Mouse (Mus musculus) fibroblast of lung, adult 2 months (primary cell): ENCODE measurements around the gene Tmem116.
A peak's percentile ranks its signal among the peaks of the same experiment; 100 is the strongest.
"Not testable (repeated sequence)": the region's sequence is repeated elsewhere in the genome, so short reads cannot be mapped to it uniquely, and the experiment has no call there.

Experiments
- DNase-seq: peaks from one replicate; pipeline ENCODE4 v3.0.0-alpha.2; 2011; ENCODE audit warnings: low read depth

The Tmem116 gene

DNA sequence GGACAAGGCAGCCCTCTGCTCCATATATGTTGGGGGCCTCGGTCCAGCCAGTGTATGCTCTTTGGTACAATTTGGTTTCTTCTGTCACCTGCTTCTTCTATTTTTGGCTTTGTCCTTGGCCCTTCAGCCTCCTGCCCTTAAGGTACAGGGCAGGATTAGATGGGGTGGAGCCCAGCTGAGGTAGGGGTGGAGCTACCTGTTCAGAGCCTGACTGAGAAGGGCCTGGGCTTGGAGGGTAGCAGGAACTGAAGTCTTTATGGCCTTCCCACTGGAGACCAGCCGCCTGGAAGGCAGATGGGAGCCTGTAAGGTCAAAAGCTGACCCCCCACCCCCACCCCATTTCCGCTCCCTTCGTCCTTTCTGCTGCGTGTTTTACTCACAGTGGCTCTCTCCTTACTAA lies 11.3 kb downstream of the Tmem116 start:
- DNase-seq, result no peak

- peak; percentile 42 for DNase-seq
Measured at GRCm38 (mm10) chr5:121463601-121464250, 12.0 kb downstream of the Tmem116 start.

DNA sequence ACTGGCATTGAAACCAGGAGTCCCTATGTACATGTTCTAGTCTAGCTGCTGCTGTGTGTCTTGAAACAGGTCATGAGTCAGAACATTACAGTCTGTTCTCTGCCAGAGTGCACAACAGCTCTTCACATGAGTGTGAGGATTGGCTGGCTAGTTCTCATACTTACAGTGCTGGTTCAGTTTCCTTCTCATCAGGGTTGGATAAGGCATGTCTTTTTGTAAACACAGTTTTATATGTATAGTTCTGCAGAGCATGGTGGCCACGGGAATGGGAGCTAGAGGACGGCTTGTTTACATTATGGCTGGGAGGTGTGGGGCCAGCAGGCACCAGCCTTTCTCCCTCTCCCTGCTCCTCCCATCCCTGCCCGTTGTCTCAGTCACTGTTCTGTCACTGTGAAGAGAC lies 17.9 kb downstream of the Tmem116 start:
- no peak for DNase-seq

DNA sequence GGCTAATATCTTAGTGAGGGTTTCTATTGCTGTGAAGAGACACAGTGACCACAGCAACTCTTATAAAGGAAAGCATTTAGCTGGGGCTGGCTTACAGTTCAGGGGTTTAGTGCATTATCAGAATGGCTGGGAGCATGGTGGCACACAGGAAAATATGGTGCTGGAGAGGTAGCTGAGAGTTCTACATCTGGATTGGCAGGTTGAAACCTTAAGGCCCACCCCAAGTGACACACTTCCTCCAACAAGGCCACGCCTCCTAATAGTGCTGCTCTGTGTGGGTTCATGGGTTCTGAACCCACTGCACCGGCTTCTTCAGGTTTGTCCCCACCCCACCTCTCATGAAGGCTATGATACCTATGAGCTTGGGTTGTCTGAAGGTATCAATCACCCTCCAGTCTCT lies 20.7 kb downstream of the Tmem116 start:
- no peak for DNase-seq

DNA sequence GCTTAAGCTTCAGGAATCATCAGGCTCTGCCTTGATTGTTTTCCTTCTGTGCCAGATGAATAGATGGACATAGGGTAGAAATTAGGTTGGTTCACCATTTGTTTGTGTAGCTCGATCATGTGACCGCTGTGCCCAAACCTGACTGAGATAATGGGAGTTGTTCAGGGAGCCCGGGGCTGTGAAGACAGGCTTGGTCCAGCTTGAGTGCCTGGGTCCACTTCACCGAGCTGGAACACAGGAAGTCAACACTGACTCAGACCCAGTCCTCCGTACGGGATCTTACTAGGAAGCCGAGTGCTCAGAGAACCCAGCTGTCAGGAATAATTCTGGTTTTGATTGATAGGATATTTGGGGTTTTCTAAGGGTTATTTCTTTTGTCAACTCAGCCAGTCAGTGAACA lies 22.9 kb downstream of the Tmem116 start:
- DNase-seq, result no peak

DNA sequence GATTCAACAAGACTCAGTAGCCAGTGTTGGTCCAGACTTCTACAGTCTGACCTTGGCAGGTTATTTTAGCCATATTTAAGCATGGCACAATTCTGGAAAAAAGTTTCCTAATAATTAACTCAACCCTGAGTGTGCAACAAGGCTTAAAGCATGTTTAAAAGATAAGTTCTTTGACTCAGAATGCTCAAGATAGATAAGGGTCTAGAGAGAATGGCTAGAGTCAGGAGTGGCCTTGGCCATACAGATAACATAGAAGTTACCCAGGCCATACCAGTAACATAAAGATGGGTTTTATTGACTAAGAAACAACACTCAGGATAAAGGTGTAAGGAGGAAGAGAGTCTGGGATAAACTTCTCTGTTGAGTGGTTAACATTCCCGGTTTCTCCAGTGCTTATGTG lies 24.3 kb downstream of the Tmem116 start:
- no peak for DNase-seq

GRCm38 (mm10) chr5:121477680-121478079 lies 26.0 kb downstream of the Tmem116 start:
- DNase-seq, result peak; percentile 35

- DNase-seq, result no peak
Measured at GRCm38 (mm10) chr5:121484801-121485200, 33.1 kb downstream of the Tmem116 start.

DNA sequence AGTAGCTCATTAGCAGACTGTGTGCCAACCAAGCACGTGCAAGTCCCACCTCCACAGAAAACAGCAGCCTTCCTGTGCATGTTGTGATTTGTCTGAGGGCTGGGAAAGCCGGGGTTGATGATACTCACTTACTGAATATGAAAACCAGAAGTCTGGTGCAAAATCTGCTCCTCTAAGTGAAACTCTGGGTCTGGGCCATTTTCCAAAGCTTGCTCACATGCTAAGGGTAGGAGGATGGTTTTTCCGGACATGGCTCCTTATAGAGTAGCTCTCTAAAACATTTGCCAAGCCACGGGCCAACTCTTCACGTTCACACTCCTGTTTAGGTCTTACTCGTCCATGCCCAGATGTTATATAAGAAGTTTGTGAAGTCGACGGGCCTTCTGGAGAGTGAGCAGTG lies 41.6 kb downstream of the Tmem116 start:
- peak; percentile 23 for DNase-seq

DNA sequence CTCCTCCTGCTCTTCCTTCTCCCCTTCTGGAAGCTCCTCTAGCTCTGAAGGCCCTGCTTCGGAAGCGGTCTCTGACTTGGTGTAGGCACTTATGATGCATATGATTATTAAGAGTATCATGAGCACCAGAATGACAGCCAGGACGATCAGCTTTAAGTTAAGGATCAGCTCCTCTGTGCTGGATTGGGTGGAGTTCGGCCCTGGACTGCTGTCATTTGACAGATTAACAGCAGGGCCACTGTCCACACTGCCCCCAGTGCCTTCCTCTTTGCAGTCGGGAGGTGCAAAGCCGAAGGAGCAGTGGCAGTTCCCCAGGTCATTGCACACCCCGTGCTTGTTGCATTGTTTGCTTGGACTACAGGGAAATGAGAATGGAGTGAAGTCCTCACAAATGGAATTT lies 49.0 kb downstream of the Tmem116 start:
- no peak for DNase-seq

GRCm38 (mm10) chr5:121501424-121501996 lies 49.8 kb downstream of the Tmem116 start:
- DNase-seq, result not testable (repeated sequence)

GRCm38 (mm10) chr5:121503231-121503630 lies 51.5 kb downstream of the Tmem116 start, which contains the start of gene Adam1b:
Gene Adam1b, minus strand, starts transcription at chr5:121503435.
- no peak for DNase-seq

DNA sequence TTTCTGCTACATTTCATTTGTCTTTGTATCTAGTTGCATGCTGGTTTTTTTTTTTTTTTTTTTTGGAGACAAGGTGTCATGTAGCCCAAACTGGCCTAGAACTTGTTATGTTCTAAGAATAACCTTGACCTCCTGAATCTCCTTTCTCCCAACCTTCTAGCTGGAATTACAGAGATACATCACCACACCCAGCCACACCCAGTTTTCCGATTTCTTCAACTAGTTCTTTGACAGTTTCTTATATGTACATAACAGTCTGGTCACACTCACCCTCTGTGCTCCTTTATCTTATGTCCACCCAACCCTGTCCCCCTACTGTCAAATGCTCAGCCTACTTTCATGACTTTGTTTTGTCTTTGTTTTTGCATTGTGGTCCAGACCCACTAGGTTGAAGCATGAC lies 55.2 kb downstream of the Tmem116 start:
- no peak for DNase-seq

- no peak for DNase-seq
Measured at GRCm38 (mm10) chr5:121510009-121510408, 58.3 kb downstream of the Tmem116 start.

DNA sequence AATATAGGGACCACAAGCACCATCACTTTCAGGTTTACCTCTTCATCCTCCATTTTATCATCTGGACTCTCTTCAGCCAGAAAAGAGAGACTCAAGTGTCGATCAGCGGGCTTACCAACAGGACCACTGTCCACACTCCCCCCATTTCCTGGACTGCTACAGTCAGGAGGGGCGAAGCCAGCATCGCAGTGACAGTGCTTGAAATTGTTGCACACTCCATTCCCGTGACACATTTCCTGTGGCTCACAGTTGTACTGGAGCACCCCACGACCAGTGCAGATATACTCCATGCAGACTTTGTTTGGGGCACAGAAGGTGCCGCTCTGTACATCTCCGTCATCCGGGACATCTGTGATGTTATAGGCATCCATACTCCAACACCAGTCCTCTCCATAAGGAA lies 67.3 kb downstream of the Tmem116 start:
- no peak for DNase-seq

DNA sequence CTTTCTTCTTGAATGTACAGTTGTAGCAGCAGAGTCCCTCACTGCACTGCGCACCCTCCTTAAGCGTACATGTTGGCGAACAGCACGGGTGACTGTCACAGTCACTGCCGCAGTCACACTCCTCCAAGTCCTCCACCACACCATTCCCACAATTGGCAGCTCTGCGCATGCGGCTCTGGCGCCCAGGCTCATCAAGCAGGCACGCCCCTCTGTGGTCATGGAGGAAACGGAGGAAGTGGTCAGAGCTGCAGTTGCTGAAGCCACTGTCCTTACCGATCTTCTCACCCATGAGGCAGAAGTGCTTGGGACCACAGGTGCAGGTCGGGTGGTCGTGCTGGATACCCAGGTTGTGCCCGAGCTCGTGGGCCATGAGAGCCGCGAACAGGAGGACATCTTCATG lies 68.1 kb downstream of the Tmem116 start:
- DNase-seq, result not testable (repeated sequence)

GRCm38 (mm10) chr5:121525774-121526450 lies 74.2 kb downstream of the Tmem116 start:
- DNase-seq, result no peak

- DNase-seq, result no peak
Measured at GRCm38 (mm10) chr5:121526526-121526925, 74.8 kb downstream of the Tmem116 start.

GRCm38 (mm10) chr5:121526961-121527360 lies 75.3 kb downstream of the Tmem116 start:
- no peak for DNase-seq

DNA sequence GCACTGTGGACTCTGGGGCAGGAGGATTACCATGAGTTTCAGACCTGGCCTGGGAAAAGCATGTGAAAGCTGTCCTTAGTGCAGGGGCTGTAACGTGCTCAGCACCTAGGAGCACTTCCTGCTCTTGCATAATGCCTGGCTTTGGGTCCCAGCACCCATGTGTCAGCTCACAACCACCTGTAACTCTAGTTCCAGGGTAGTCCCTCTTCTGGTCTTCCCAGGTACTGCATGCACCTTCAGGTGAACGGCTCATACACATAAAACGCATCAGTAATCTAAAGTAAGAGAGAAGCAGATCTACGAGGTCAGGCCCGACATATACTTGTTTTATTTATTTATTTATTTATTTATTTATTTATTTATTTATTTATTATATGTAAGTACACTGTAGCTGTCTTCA lies 82.8 kb downstream of the Tmem116 start:
- DNase-seq, result no peak

DNA sequence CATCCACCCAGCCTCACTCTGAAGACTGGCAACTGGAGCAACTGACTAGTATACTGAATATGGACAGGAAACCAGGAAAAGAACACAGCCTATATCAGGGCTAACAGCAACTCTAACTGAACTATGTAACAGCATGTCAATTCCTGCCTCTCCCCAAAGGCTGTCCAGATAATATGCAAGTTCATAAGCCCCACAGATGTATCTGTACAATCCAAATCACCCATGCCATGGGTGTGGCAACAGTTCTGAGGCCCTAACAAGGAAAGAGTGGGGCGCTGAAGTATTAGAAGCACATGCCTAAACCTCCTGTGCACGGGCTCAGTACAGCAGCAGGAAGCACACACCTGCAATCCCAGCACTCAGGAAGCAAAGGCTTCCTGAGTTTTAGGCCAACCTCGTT lies 83.4 kb downstream of the Tmem116 start:
- DNase-seq, result no peak

GRCm38 (mm10) chr5:121536921-121537555 lies 85.3 kb downstream of the Tmem116 start:
- DNase-seq, result no peak

GRCm38 (mm10) chr5:121537588-121537987 lies 85.9 kb downstream of the Tmem116 start:
- DNase-seq, result no peak
